Mouse (Mus musculus) lung, adult 2 months (tissue): ENCODE measurements around the gene Rad1.

Experiments
- CTCF ChIP-seq: fragments of 200-500 bp; IDR thresholded peaks from 2 replicates; pipeline ENCODE4 v1.5.1; 2011; ENCODE audit warnings: mild to moderate bottlenecking, low read length, control low read depth; ENCODE audit not compliant: insufficient read depth
- POLR2A ChIP-seq: fragments of 200-500 bp; IDR thresholded peaks from 2 replicates; pipeline ENCODE4 v1.6.1; 2011; ENCODE audit warnings: low read depth, mild to moderate bottlenecking, control low read depth, low read length, borderline replicate concordance; ENCODE audit errors: extremely low read depth

DNA sequence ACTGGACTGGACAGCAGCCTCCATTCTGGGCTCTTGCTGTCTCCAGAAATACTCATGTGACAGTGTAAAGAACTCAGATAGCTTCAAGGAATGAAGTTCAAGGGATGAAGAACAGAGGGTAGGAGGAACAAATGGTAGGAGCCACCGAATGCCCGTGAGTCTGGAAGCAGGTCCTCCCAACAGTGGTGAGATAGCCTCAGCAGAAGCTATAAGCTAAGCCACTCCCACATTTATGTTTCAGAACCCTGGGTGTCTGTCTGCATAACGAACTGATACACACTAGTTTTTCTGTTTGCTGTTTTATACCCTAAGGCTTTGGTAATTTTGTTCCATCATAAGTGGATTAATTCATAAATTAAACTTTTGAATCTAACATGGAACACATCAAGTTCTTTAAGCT, 21.1 kb upstream of the Rad1 start:
- TF ChIP-seq CTCF, result no peak
- no peak for TF ChIP-seq POLR2A
